Mouse (Mus musculus): ENCODE data around the gene E030018B13Rik. TPM values are rescaled to one million over a fixed set of nuclear protein-coding genes. Genes with fewer than 3 reads are reported as not detected.

Gene E030018B13Rik
- polyA plus RNA-seq (2016; fragmentation: Nextera tagmentation; extraction: Ambion mirVana): not detected in 2 replicates

- WGBS: 83% methylated on average over 6 of the region's 6 CpGs
- peaks cover 70% of the 10 kb centered on the region for H3K4me1 ChIP-seq (replicated peaks)
- no peak within 1 kb of the TSS for H3K4me3 ChIP-seq
- no peaks in the 10 kb centered on the region for H3K27me3 ChIP-seq (replicated peaks)
- no peaks in the 10 kb centered on the region for H3K9me3 ChIP-seq (replicated peaks)
- H3K27ac ChIP-seq (ENCODE audit: poor library complexity, severe bottlenecking): no peak within 1 kb of the TSS
- H3K4me2 ChIP-seq: no peak within 1 kb of the TSS
- H3K36me3 ChIP-seq: no peaks in the 10 kb centered on the region
- ATAC-seq (ENCODE audit: insufficient number of reproducible peaks, low FRiP score): no peak
- H3K9ac ChIP-seq: no peak within 1 kb of the TSS
Measured at GRCm38 (mm10) chr7:63916268-63916907, at the start of gene E030018B13Rik. Gene E030018B13Rik, plus strand, starts transcription at chr7:63916857.

DNA sequence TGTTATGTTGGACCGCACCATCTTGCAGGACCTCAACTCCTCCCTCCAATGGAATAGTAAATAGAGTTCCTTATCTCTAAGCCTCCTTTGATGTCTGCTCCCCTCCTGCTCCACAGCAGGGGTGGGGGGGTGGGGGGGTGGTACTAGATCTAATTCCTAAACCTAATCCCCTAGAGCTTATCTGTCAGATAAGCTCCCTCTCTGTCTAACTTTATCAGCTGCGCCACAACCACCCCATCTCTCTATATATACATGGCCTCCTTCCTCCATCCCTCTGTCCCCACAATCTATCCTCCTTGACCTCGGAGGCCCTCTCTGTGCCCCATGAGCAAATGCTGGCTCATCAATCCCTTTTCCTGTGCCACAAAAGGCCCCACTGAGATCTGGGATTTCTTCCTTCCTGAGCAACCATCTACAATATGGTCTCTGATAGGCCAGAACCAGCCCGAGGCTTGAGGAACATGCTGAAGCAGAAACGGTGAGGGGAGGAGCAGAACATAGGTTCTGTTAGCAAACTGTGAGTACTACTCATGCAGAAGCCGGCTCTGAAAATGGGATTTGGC lies 48.2 kb upstream of the E030018B13Rik start:
- Histone ChIP-seq H3K4me3 (no peak overlapping the region), H3K36me3 (no peaks in the 10 kb centered on the region), H3K9me3 (replicated peaks) (no peaks in the 10 kb centered on the region), H3K27me3 (replicated peaks) (no peaks in the 10 kb centered on the region), H3K4me1 (replicated peaks) (peaks cover 5% of the 10 kb centered on the region), H3K27ac (ENCODE audit: poor library complexity, severe bottlenecking) (no peak overlapping the region), H3K4me2 (no peak overlapping the region), H3K9ac (no peak overlapping the region)
- no peak for ATAC-seq (ENCODE audit: insufficient number of reproducible peaks, low FRiP score)
- 15% methylated on average over 6 of the region's 6 CpGs for WGBS

GRCm38 (mm10) chr7:63871698-63872097 lies 45.0 kb upstream of the E030018B13Rik start:
- no peak for ATAC-seq (ENCODE audit: insufficient number of reproducible peaks, low FRiP score)
- 72% methylated on average over 6 of the region's 6 CpGs for WGBS
- H3K36me3 ChIP-seq: no peaks in the 10 kb centered on the region

DNA sequence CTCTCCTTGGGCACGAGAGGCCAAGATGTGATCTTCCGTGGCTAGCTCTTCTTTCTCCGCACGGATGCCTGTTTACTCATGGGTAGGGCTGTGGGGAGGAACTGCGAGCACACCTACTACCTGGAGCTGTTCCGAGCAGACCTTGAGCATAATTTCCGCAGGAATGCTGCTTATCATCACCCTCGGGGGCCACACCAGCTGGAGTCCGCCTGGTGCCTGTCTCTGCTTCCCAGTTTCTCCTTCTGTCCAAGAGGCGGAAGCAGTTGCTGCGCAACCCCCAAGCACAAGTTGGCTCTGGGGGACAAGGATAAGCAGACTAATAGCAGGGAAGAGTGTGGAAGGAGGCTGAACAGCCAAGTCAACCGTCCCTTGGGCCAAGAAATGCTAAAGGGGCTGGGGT lies 42.8 kb upstream of the E030018B13Rik start:
- H3K4me2 ChIP-seq: peak overlapping the region; percentile 59
- peaks cover 35% of the 10 kb centered on the region for H3K4me1 ChIP-seq (replicated peaks)
- no peak overlapping the region for H3K9ac ChIP-seq
- no peak for ATAC-seq (ENCODE audit: insufficient number of reproducible peaks, low FRiP score)
- 18% methylated on average over 12 of the region's 12 CpGs for WGBS
- peak overlapping the region; percentile 20 for H3K4me3 ChIP-seq
- no peaks in the 10 kb centered on the region for H3K9me3 ChIP-seq (replicated peaks)
- H3K27me3 ChIP-seq (replicated peaks): no peaks in the 10 kb centered on the region
- H3K36me3 ChIP-seq: no peaks in the 10 kb centered on the region
- H3K27ac ChIP-seq (ENCODE audit: poor library complexity, severe bottlenecking): no peak overlapping the region; the same call in 1 of the 2 replicates

More at GRCm38 (mm10) chr7:63871698-63872097, 45.0 kb upstream of the E030018B13Rik start:
- H3K9ac ChIP-seq: no peak overlapping the region
- no peaks in the 10 kb centered on the region for H3K9me3 ChIP-seq (replicated peaks)
- H3K27me3 ChIP-seq (replicated peaks): no peaks in the 10 kb centered on the region
- H3K4me2 ChIP-seq: no peak overlapping the region
- no peak overlapping the region for H3K4me3 ChIP-seq
- H3K27ac ChIP-seq (ENCODE audit: poor library complexity, severe bottlenecking): no peak overlapping the region
- H3K4me1 ChIP-seq (replicated peaks): peaks cover 31% of the 10 kb centered on the region

GRCm38 (mm10) chr7:63875686-63876085 lies 41.0 kb upstream of the E030018B13Rik start:
- no peak overlapping the region for H3K27ac ChIP-seq (ENCODE audit: poor library complexity, severe bottlenecking)
- ATAC-seq (ENCODE audit: insufficient number of reproducible peaks, low FRiP score): 0 out of 2 replicates have a peak, but pooled peaks have one; percentile 22
- no peak overlapping the region for H3K4me2 ChIP-seq
- H3K9me3 ChIP-seq (replicated peaks): no peaks in the 10 kb centered on the region
- no peak overlapping the region for H3K9ac ChIP-seq
- no peak overlapping the region for H3K4me3 ChIP-seq
- no peaks in the 10 kb centered on the region for H3K27me3 ChIP-seq (replicated peaks)
- H3K36me3 ChIP-seq: no peaks in the 10 kb centered on the region
- peaks cover 41% of the 10 kb centered on the region for H3K4me1 ChIP-seq (replicated peaks)

DNA sequence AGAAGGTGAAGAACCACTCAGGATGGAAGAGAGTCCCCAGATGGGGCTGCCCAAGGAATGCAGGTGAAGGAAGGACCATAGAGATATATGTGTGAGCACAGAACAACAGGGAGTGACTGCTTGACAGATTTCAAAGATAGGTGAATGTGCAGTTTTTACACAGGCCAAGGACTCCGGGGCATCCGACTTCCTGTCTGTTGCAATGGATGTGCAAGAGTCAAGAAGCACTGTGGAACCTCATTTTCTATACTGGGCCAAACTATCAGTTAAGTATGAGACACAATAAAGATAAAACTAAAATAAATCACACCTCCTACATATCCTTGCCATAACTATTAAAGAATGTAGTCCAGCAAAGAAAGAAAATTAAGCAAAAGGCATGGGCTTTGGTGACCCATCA lies 40.0 kb upstream of the E030018B13Rik start:
- H3K9me3 ChIP-seq (replicated peaks): no peaks in the 10 kb centered on the region
- ATAC-seq (ENCODE audit: insufficient number of reproducible peaks, low FRiP score): no peak; the same call in 1 of the 2 replicates
- H3K4me2 ChIP-seq: no peak overlapping the region
- peaks cover 41% of the 10 kb centered on the region for H3K4me1 ChIP-seq (replicated peaks)
- H3K27me3 ChIP-seq (replicated peaks): no peaks in the 10 kb centered on the region
- H3K36me3 ChIP-seq: no peaks in the 10 kb centered on the region
- H3K4me3 ChIP-seq: no peak overlapping the region
- WGBS: 72% methylated on average over 2 of the region's 2 CpGs
- no peak overlapping the region for H3K27ac ChIP-seq (ENCODE audit: poor library complexity, severe bottlenecking)
- no peak overlapping the region for H3K9ac ChIP-seq

DNA sequence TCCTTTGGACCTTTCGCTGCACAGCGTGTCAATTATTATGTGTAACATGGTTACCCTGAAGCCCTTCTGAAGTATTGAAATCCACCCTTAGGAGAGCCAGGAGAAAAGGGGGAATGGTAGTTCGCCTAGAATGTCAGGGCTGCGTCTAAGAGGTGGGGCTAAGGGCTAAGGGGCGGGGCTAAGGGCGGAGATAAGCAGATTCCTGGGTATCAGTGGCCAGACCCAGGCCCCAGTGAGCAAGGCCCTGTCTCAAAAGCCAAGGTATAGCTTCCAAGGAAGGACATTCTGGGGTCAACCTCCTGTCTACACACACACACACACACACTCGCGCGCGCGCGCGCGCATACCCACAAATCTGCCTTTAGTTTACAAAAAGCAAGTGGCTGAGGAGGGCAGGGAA lies 39.0 kb upstream of the E030018B13Rik start:
- peak overlapping the region; percentile 36; the same call in 1 of the 2 replicates for H3K4me2 ChIP-seq

GRCm38 (mm10) chr7:63879583-63879982 lies 37.1 kb upstream of the E030018B13Rik start:
- Histone ChIP-seq H3K9me3 (replicated peaks) (no peaks in the 10 kb centered on the region), H3K4me1 (replicated peaks) (peaks cover 28% of the 10 kb centered on the region), H3K27me3 (replicated peaks) (no peaks in the 10 kb centered on the region), H3K9ac (no peak overlapping the region), H3K4me3 (no peak overlapping the region), H3K4me2 (no peak overlapping the region), H3K27ac (ENCODE audit: poor library complexity, severe bottlenecking) (no peak overlapping the region), H3K36me3 (no peaks in the 10 kb centered on the region)
- ATAC-seq (ENCODE audit: insufficient number of reproducible peaks, low FRiP score): no peak
- WGBS: 57% methylated on average over 6 of the region's 6 CpGs

More for the DNA sequence above, 39.0 kb upstream of the E030018B13Rik start:
- Histone ChIP-seq H3K36me3 (no peaks in the 10 kb centered on the region), H3K4me3 (no peak overlapping the region), H3K9me3 (replicated peaks) (no peaks in the 10 kb centered on the region), H3K27ac (ENCODE audit: poor library complexity, severe bottlenecking) (no peak overlapping the region), H3K9ac (no peak overlapping the region), H3K27me3 (replicated peaks) (no peaks in the 10 kb centered on the region), H3K4me1 (replicated peaks) (peaks cover 41% of the 10 kb centered on the region)
- 24% methylated on average over 14 of the region's 14 CpGs for WGBS
- no peak for ATAC-seq (ENCODE audit: insufficient number of reproducible peaks, low FRiP score)

- Histone ChIP-seq H3K4me1 (replicated peaks) (peaks cover 16% of the 10 kb centered on the region), H3K36me3 (no peaks in the 10 kb centered on the region), H3K9ac (no peak overlapping the region), H3K4me2 (no peak overlapping the region), H3K27ac (ENCODE audit: poor library complexity, severe bottlenecking) (no peak overlapping the region), H3K27me3 (replicated peaks) (no peaks in the 10 kb centered on the region), H3K4me3 (no peak overlapping the region), H3K9me3 (replicated peaks) (no peaks in the 10 kb centered on the region)
- ATAC-seq (ENCODE audit: insufficient number of reproducible peaks, low FRiP score): no peak
- WGBS: 80% methylated on average over 7 of the region's 7 CpGs
Measured at GRCm38 (mm10) chr7:63882739-63883138, 33.9 kb upstream of the E030018B13Rik start.

GRCm38 (mm10) chr7:63885025-63885424 lies 31.6 kb upstream of the E030018B13Rik start:
- 83% methylated on average over 7 of the region's 7 CpGs for WGBS
- H3K27ac ChIP-seq (ENCODE audit: poor library complexity, severe bottlenecking): no peak overlapping the region

GRCm38 (mm10) chr7:63887034-63887551 lies 29.6 kb upstream of the E030018B13Rik start:
- H3K9ac ChIP-seq: no peak overlapping the region
- no peaks in the 10 kb centered on the region for H3K9me3 ChIP-seq (replicated peaks)
- WGBS: 27% methylated on average over 8 of the region's 8 CpGs
- H3K36me3 ChIP-seq: peaks cover 18% of the 10 kb centered on the region
- H3K4me1 ChIP-seq (replicated peaks): peaks cover 27% of the 10 kb centered on the region
- H3K4me3 ChIP-seq: no peak overlapping the region
- no peak overlapping the region for H3K4me2 ChIP-seq
- H3K27me3 ChIP-seq (replicated peaks): no peaks in the 10 kb centered on the region
- H3K27ac ChIP-seq (ENCODE audit: poor library complexity, severe bottlenecking): no peak overlapping the region
- ATAC-seq (ENCODE audit: insufficient number of reproducible peaks, low FRiP score): 0 out of 2 replicates have a peak, but pooled peaks have one; percentile 38

More at GRCm38 (mm10) chr7:63885025-63885424, 31.6 kb upstream of the E030018B13Rik start:
- no peak for ATAC-seq (ENCODE audit: insufficient number of reproducible peaks, low FRiP score)
- H3K9ac ChIP-seq: no peak overlapping the region
- peaks cover 27% of the 10 kb centered on the region for H3K4me1 ChIP-seq (replicated peaks)
- H3K36me3 ChIP-seq: peaks cover 4% of the 10 kb centered on the region
- no peaks in the 10 kb centered on the region for H3K27me3 ChIP-seq (replicated peaks)
- no peak overlapping the region for H3K4me3 ChIP-seq
- no peaks in the 10 kb centered on the region for H3K9me3 ChIP-seq (replicated peaks)
- H3K4me2 ChIP-seq: no peak overlapping the region
